26 mouse cellular contexts compared by ENCODE assay signal in genomic region chr3:101802746-101803145, GRCm38 (mm10). TPM values are rescaled to one million over a fixed set of nuclear protein-coding genes. Genes with fewer than 3 reads are reported as not detected.
DNase-seq lines count a peak whose midpoint lies in the region; ATAC-seq lines count a peak whose summit lies in the region.
"Had no signal": no experiment of that assay in that cellular context is flagged by ENCODE, and none has a peak within 500 bp of the region (broad histone marks: within the 10 kb centered on the region; RNA-seq: fewer than 3 reads in every experiment).

No protein-coding gene starts in this region.

- H3K4me2 ChIP-seq in heart, embryonic 15.5 days = no peak overlapping the region
- H3K4me2 ChIP-seq: forebrain, embryonic 13.5 days; hindbrain, embryonic 14.5 days; intestine, embryonic 15.5 days; limb, embryonic 15.5 days; lung, embryonic 14.5 days; midbrain, embryonic 12.5 days had no signal

- DNase-seq in cerebellum, adult 9-10 months = peak; percentile 27
- DNase-seq in cerebellum, postnatal 14 days = no peak
- no peak for DNase-seq in heart, postnatal 14 days
- DNase-seq in 416B (ENCODE audit: low read depth) (peak; percentile 42), adipocyte (ENCODE audit: low spot score) (no peak)
- peak; percentile 57 to 66 for DNase-seq in adrenal gland, postnatal 36 days
- DNase-seq: kidney, adult 8-10 months; kidney, postnatal 10 days; left cerebral cortex, postnatal 4 days; lung, embryonic 14.5 days; thymus, adult 18-20 months had no signal

- no peak for ATAC-seq in heart, embryonic 15.5 days (replicated peaks; ENCODE audit: insufficient number of reproducible peaks, insufficient read depth, low FRiP score, low read depth)
- ATAC-seq: activated CD4-positive, CD25-positive, alpha-beta regulatory T cell, adult 4 months; forebrain, embryonic 13.5 days; intestine, embryonic 15.5 days had no signal

- no peaks in the 10 kb centered on the region for H3K27me3 ChIP-seq in heart, embryonic 15.5 days
- H3K27me3 ChIP-seq: forebrain, embryonic 13.5 days; intestine, embryonic 15.5 days had no signal

- 0 out of 2 replicates have a peak overlapping the region, but pooled peaks have one; percentile 25 for H3K27ac ChIP-seq in heart, embryonic 15.5 days
- H3K27ac ChIP-seq: forebrain, embryonic 13.5 days; hindbrain, embryonic 14.5 days; intestine, embryonic 15.5 days; limb, embryonic 15.5 days; liver, embryonic 14.5 days; midbrain, embryonic 12.5 days had no signal

- H3K4me3 ChIP-seq in heart, embryonic 15.5 days = no peak overlapping the region
- H3K4me3 ChIP-seq: embryonic facial prominence, embryonic 10.5 days; forebrain, embryonic 13.5 days; intestine, embryonic 15.5 days; limb, embryonic 15.5 days; midbrain, embryonic 12.5 days had no signal

- intact Hi-C loops in heart, postnatal 14 days (cut with DNase I) = no loop called here

- no peak overlapping the region for H3K9ac ChIP-seq in heart, embryonic 15.5 days
- H3K9ac ChIP-seq: forebrain, embryonic 13.5 days; hindbrain, embryonic 14.5 days; intestine, embryonic 15.5 days; limb, embryonic 15.5 days; liver, embryonic 14.5 days; lung, embryonic 14.5 days; midbrain, embryonic 12.5 days had no signal

- H3K36me3 ChIP-seq in heart, embryonic 15.5 days = no peaks in the 10 kb centered on the region
- H3K36me3 ChIP-seq: embryonic facial prominence, embryonic 10.5 days; intestine, embryonic 15.5 days; limb, embryonic 15.5 days; midbrain, embryonic 12.5 days had no signal

- no peaks in the 10 kb centered on the region for H3K9me3 ChIP-seq in heart, embryonic 15.5 days (replicated peaks)
- H3K9me3 ChIP-seq: embryonic facial prominence, embryonic 10.5 days; forebrain, embryonic 13.5 days; intestine, embryonic 15.5 days; limb, embryonic 15.5 days; midbrain, embryonic 12.5 days had no signal

- WGBS in heart, embryonic 15.5 days = 73% methylated on average over 6 of the region's 6 CpGs

- peaks cover 72% of the 10 kb centered on the region for H3K4me1 ChIP-seq in heart, embryonic 15.5 days (replicated peaks)

RNA-seq across cellular contexts. Expression of gene Mab21l3, which starts 46.0 kb away (rescaled TPM):
- 0.14 and 0.39 TPM in 2 replicates for polyA plus RNA-seq in heart, embryonic 15.5 days (2015; fragmentation: Nextera tagmentation; extraction: Ambion mirVana)
- not detected for total RNA-seq in heart, postnatal 14 days (2021)
- under 1 TPM in 1 of 2 experiments, not detected in 1; 0.89 TPM for total RNA-seq in adrenal gland, postnatal 36 days (2021)
- total RNA-seq: gastrocnemius, adult 18-20 months; layer of hippocampus, adult 18-20 months; megakaryocyte, adult 5-6 weeks; MEL; monocyte, adult 5-6 weeks; neutrophil, adult 5-6 weeks had no signal
- polyA plus RNA-seq: activated CD4-positive, CD25-positive, alpha-beta regulatory T cell, adult 4 months had no signal

Comparison
In these comparisons a context has a peak if more than half of its experiments do, and no peak if none do; other contexts are left out.
1. DNase-seq: peak in cerebellum, adult 9-10 months (single experiment), 416B (single experiment) and adrenal gland, postnatal 36 days (2 of 2); none in cerebellum, postnatal 14 days (0 of 2), heart, postnatal 14 days (0 of 2) and adipocyte (single experiment).